In the genomic region with DNA sequence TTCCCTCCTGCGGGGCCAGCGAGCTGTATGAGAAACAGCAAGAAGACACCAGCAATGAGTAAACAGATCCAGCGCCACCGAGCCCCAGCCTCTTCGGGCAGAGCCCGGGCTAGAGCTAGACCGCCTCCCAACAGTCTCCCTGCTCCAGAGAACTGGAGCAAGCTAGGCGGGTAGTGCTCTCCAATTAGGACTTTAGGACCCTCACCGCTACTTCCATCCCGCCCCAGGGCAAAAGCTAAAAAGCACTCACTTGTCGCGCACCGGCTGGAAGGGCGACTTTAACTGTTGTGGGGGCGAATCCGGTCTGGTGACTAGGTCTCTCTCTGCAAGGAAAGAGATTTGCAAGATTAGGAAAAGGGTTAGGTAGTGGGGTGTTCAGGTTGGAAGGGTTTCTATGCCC, we compare ENCODE assay signal across 10 mouse cellular contexts. TPM values are rescaled to one million over a fixed set of nuclear protein-coding genes. Genes with fewer than 3 reads are reported as not detected.
DNase-seq lines count a peak whose midpoint lies in the region; ATAC-seq and TF ChIP-seq lines count a peak whose summit lies in the region.
"Had no signal": no experiment of that assay in that cellular context is flagged by ENCODE, and none has a peak within 500 bp of the region (broad histone marks: within the 10 kb centered on the region; RNA-seq: fewer than 3 reads in every experiment).

No protein-coding gene starts in this region.

- no peak for TF ChIP-seq CTCF in kidney, postnatal 0 days (IDR thresholded peaks at IDR 0.05; ENCODE audit: low read depth)

- peaks cover 9% of the 10 kb centered on the region; the same call in 1 of the 2 replicates for H3K4me1 ChIP-seq in kidney, postnatal 0 days (replicated peaks; ENCODE audit: insufficient read depth, low read length)
- H3K4me1 ChIP-seq in embryonic facial prominence, embryonic 12.5 days, result peaks cover 19% of the 10 kb centered on the region
- peaks cover 52% of the 10 kb centered on the region for H3K4me1 ChIP-seq in limb, embryonic 10.5 days
- peaks cover 48% of the 10 kb centered on the region for H3K4me1 ChIP-seq in neural tube, embryonic 12.5 days
- peaks cover 18% of the 10 kb centered on the region for H3K4me1 ChIP-seq in intestine, embryonic 16.5 days (ENCODE audit: control insufficient read depth, insufficient read depth, low read length)

- peak overlapping the region; percentile 35 for H3K4me2 ChIP-seq in kidney, postnatal 0 days (ENCODE audit: low read length)
- H3K4me2 ChIP-seq in embryonic facial prominence, embryonic 12.5 days (replicated peaks), result peak overlapping the region; percentile 43
- peak overlapping the region; percentile 76 for H3K4me2 ChIP-seq in neural tube, embryonic 12.5 days (replicated peaks)
- no peak overlapping the region for H3K4me2 ChIP-seq in intestine, embryonic 16.5 days (ENCODE audit: low read depth, low read length)

- H3K36me3 ChIP-seq in kidney, postnatal 0 days (ENCODE audit: insufficient read depth, low read length), result no peaks in the 10 kb centered on the region
- no peaks in the 10 kb centered on the region for H3K36me3 ChIP-seq in embryonic facial prominence, embryonic 12.5 days
- H3K36me3 ChIP-seq in limb, embryonic 10.5 days, result no peaks in the 10 kb centered on the region
- no peaks in the 10 kb centered on the region for H3K36me3 ChIP-seq in neural tube, embryonic 12.5 days
- H3K36me3 ChIP-seq in intestine, embryonic 16.5 days (ENCODE audit: control insufficient read depth, insufficient read depth, low read length), result no peaks in the 10 kb centered on the region

- 0 out of 2 replicates have a peak overlapping the region, but pooled peaks have one; percentile 9 for H3K9ac ChIP-seq in kidney, postnatal 0 days (ENCODE audit: low read depth, low read length)
- no peak overlapping the region for H3K9ac ChIP-seq in embryonic facial prominence, embryonic 12.5 days
- H3K9ac ChIP-seq in neural tube, embryonic 12.5 days, result peak overlapping the region; percentile 52; the same call in 1 of the 2 replicates
- H3K9ac ChIP-seq in intestine, embryonic 16.5 days (ENCODE audit: low read depth, low read length), result no peak overlapping the region

- H3K27ac ChIP-seq in kidney, postnatal 0 days, result no peak overlapping the region
- H3K27ac ChIP-seq in embryonic facial prominence, embryonic 12.5 days, result no peak overlapping the region
- H3K27ac ChIP-seq in limb, embryonic 10.5 days, result no peak overlapping the region
- no peak overlapping the region for H3K27ac ChIP-seq in neural tube, embryonic 12.5 days
- H3K27ac ChIP-seq in intestine, embryonic 16.5 days (ENCODE audit: low read length), result no peak overlapping the region

- ATAC-seq in kidney, postnatal 0 days (replicated peaks; ENCODE audit: low FRiP score, low read depth), result no peak
- ATAC-seq in embryonic facial prominence, embryonic 12.5 days (ENCODE audit: insufficient number of reproducible peaks, insufficient read depth, low FRiP score, low TSS enrichment), result no peak
- ATAC-seq in neural tube, embryonic 12.5 days (ENCODE audit: low FRiP score, low read depth), result no peak
- ATAC-seq in intestine, embryonic 16.5 days, result no peak

- peaks cover 75% of the 10 kb centered on the region for H3K27me3 ChIP-seq in kidney, postnatal 0 days (ENCODE audit: insufficient read depth, low read length)
- peaks cover 76% of the 10 kb centered on the region for H3K27me3 ChIP-seq in embryonic facial prominence, embryonic 12.5 days
- H3K27me3 ChIP-seq in limb, embryonic 10.5 days (ENCODE audit: low read depth, poor library complexity, severe bottlenecking), result peaks cover 98% of the 10 kb centered on the region
- peaks cover 76% of the 10 kb centered on the region for H3K27me3 ChIP-seq in neural tube, embryonic 12.5 days (replicated peaks)
- peaks cover 79% of the 10 kb centered on the region for H3K27me3 ChIP-seq in intestine, embryonic 16.5 days (replicated peaks; ENCODE audit: control insufficient read depth, insufficient read depth, low read length)

- intact Hi-C loops in left cerebral cortex, postnatal 36 days (cut with DNase I), result loop anchor here (2.0 to 10.0 kb wide), 2 partner anchors 666 to 854 kb away; no protein-coding TSS in a partner anchor

- 1% methylated on average over 16 of the region's 16 CpGs for WGBS in kidney, postnatal 0 days
- WGBS in embryonic facial prominence, embryonic 12.5 days, result 4% methylated on average over 16 of the region's 16 CpGs
- WGBS in limb, embryonic 10.5 days, result under 1% methylated on average over 16 of the region's 16 CpGs
- 5% methylated on average over 16 of the region's 16 CpGs for WGBS in neural tube, embryonic 12.5 days
- 14% methylated on average over 16 of the region's 16 CpGs for WGBS in intestine, embryonic 16.5 days

- no peaks in the 10 kb centered on the region for H3K9me3 ChIP-seq in kidney, postnatal 0 days (replicated peaks; ENCODE audit: low read length)
- no peaks in the 10 kb centered on the region for H3K9me3 ChIP-seq in embryonic facial prominence, embryonic 12.5 days
- H3K9me3 ChIP-seq in limb, embryonic 10.5 days (replicated peaks), result no peaks in the 10 kb centered on the region
- no peaks in the 10 kb centered on the region for H3K9me3 ChIP-seq in neural tube, embryonic 12.5 days
- H3K9me3 ChIP-seq in intestine, embryonic 16.5 days (ENCODE audit: control insufficient read depth, low read length), result no peaks in the 10 kb centered on the region

- no peak for DNase-seq in kidney, postnatal 0 days (ENCODE audit: low spot score)
- DNase-seq in kidney, postnatal 25 days, result no peak
- DNase-seq in limb, embryonic 10.5 days (ENCODE audit: low spot score), result peak; percentile 61
- DNase-seq in left cerebral cortex, postnatal 36 days (ENCODE audit: low spot score in 2 of 2), result no peak

- H3K4me3 ChIP-seq in kidney, postnatal 0 days (replicated peaks; ENCODE audit: low read depth, low read length), result peak overlapping the region; percentile 20
- H3K4me3 ChIP-seq in embryonic facial prominence, embryonic 12.5 days, result peak overlapping the region; percentile 32
- H3K4me3 ChIP-seq in limb, embryonic 10.5 days, result no peak overlapping the region
- peak overlapping the region; percentile 34 for H3K4me3 ChIP-seq in neural tube, embryonic 12.5 days
- no peak overlapping the region for H3K4me3 ChIP-seq in intestine, embryonic 16.5 days (ENCODE audit: low read length)

RNA-seq across cellular contexts. Expression of a gene that starts 4.9 kb away (rescaled TPM):
- polyA plus RNA-seq in kidney, postnatal 0 days (2015; fragmentation: Nextera tagmentation; extraction: Ambion mirVana), result 6.8 and 8.9 TPM in 2 replicates
- 5.7 TPM in 2 replicates for polyA plus RNA-seq in embryonic facial prominence, embryonic 12.5 days (2016; fragmentation: Nextera tagmentation; extraction: Ambion mirVana)
- polyA plus RNA-seq in limb, embryonic 10.5 days (2016; fragmentation: Nextera tagmentation; extraction: Ambion mirVana), result not detected in 2 replicates
- polyA plus RNA-seq in neural tube, embryonic 12.5 days (2016; fragmentation: Nextera tagmentation; extraction: Ambion mirVana), result 5.0 and 6.9 TPM in 2 replicates
- polyA plus RNA-seq in intestine, embryonic 16.5 days (2015; fragmentation: Nextera tagmentation; extraction: Ambion mirVana), result not detected in 2 replicates
- under 1 TPM; 0.52 to 0.95 TPM for total RNA-seq in left cerebral cortex, postnatal 36 days (2021)
- total RNA-seq: megakaryocyte progenitor cell, adult 5-6 weeks had no signal
- polyA plus RNA-seq: large intestine, adult 2 months; spleen, adult 2 months had no signal

Comparison
In these comparisons a context has a peak if more than half of its experiments do, and no peak if none do; other contexts are left out.
1. H3K4me3 ChIP-seq: peak in kidney, postnatal 0 days (single experiment), embryonic facial prominence, embryonic 12.5 days (single experiment) and neural tube, embryonic 12.5 days (single experiment); none in limb, embryonic 10.5 days (single experiment) and intestine, embryonic 16.5 days (single experiment).
2. H3K9ac ChIP-seq: peak in kidney, postnatal 0 days (single experiment) and neural tube, embryonic 12.5 days (single experiment); none in embryonic facial prominence, embryonic 12.5 days (single experiment) and intestine, embryonic 16.5 days (single experiment).